Mouse (Mus musculus) hindbrain, embryonic 11.5 days (tissue): ENCODE measurements at regions not wholly inside any gene's neighbourhood (a gene's known extent, or its start where the extent isn't known, plus 50 kb on each side); places are given as distances from the start of the nearest gene placed in this dataset.

ENCODE experiments used
- ATAC-seq: fragments of 200-750 bp; cut with Nextera tagmentation; 2 replicates; pipeline ENCODE4 v1.8.0; 2017; ENCODE audit warnings: mild to moderate bottlenecking, moderate TSS enrichment, moderate library complexity; ENCODE audit not compliant: low FRiP score
- DNase-seq: peaks from one replicate; pipeline ENCODE4 v3.0.0-alpha.2; 2015; ENCODE audit warnings: low spot score
- H3K27ac ChIP-seq: fragments of 300-500 bp; sonication (generic); 2 replicates; pipeline ENCODE4 v1.5.1; 2014; ENCODE audit warnings: mild to moderate bottlenecking, low read depth, low read length
- H3K27me3 ChIP-seq: fragments of 300-500 bp; sonication (generic); 2 replicates; pipeline ENCODE4 v1.6.1; 2014; ENCODE audit warnings: mild to moderate bottlenecking, low read length, moderate library complexity, mixed read lengths; ENCODE audit not compliant: control insufficient read depth, insufficient read depth
- H3K36me3 ChIP-seq: fragments of 300-500 bp; sonication (generic); 2 replicates; pipeline ENCODE4 v1.6.1; 2014; ENCODE audit warnings: mild to moderate bottlenecking, low read length, moderate library complexity, mixed read lengths; ENCODE audit not compliant: control insufficient read depth, insufficient read depth
- H3K4me1 ChIP-seq: fragments of 300-500 bp; sonication (generic); replicated peaks from 2 replicates; pipeline ENCODE4 v1.6.1; 2014; ENCODE audit warnings: low read length, mixed read lengths; ENCODE audit not compliant: control insufficient read depth, insufficient read depth
- H3K4me2 ChIP-seq: fragments of 300-500 bp; sonication (generic); replicated peaks from 2 replicates; pipeline ENCODE4 v1.6.1; 2014; ENCODE audit warnings: mild to moderate bottlenecking, low read depth, low read length
- H3K4me3 ChIP-seq: fragments of 300-500 bp; sonication (generic); 2 replicates; pipeline ENCODE4 v1.5.1; 2014; ENCODE audit warnings: low read depth, low read length
- H3K9ac ChIP-seq: fragments of 300-500 bp; sonication (generic); 2 replicates; pipeline ENCODE4 v1.6.1; 2014; ENCODE audit warnings: low read depth, low read length
- H3K9me3 ChIP-seq: fragments of 300-500 bp; sonication (generic); 2 replicates; pipeline ENCODE4 v1.6.1; 2016; ENCODE audit warnings: low read length; ENCODE audit not compliant: control insufficient read depth
- WGBS: fragments of 180-500 bp; shearing (Covaris S2); extraction: QIAGEN DNeasy Blood & Tissue Kit; methylation state at CpG from one replicate; pipeline ENCODE4 v1.1.7; 2014; 5-methylcytosine and 5-hydroxymethylcytosine counted together

DNA sequence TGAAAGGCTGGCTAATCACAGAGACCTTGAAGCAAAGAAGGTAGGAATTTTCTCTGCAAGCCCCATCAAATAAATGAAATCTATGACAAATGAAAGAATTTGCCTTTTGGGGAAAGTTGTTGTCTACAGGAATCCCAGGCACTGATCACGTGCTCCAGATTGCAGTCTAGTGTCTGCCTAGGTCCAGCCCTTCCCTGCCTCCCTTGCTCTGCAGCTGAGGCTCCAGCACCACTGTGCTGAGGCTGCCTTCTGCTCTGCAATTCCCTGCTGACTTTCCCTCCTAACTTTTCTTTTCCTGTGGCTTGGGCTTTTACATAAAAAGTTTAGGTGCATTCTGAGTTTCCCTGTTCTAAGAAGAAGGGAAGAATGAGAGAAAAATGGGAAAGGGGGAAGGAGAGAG lies 653.6 kb downstream of the Bcl11a start:
- no peak overlapping the region for H3K4me2 ChIP-seq
- WGBS: 5% methylated on average over 1 of the region's 1 CpGs

DNA sequence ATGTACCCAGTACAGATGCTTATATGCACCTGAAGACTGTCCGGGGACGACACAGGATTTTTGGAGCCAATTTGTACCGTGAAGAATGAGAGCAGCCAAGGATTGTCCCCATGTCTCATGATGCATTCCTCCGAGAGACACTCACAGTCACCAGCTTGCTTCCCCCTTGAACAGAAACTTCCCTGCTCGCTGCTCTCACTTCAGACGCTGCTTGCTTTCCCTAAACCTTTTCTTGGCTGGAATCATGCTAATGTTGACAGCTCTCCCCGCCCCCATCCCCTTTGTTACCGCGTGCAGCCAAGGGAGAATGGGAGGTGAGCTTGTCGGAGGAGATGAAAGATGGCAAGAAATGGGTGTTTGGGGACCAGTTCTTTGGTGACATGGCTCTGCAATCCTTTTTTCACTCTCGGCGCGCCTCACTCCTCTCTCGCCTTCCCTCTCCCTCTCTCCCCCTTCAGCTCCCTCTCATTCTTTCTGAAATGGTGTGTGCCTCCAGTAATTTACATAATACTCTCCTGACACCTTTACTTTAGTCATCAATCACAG lies 661.9 kb downstream of the Bcl11a start:
- 3% methylated on average over 14 of the region's 14 CpGs for WGBS
- DNase-seq (peak; percentile 70), ATAC-seq (peak; percentile 76)
- no peaks in the 10 kb centered on the region for H3K27me3 ChIP-seq
- H3K4me3 ChIP-seq: peak overlapping the region; percentile 19
- H3K9ac ChIP-seq: peak overlapping the region; percentile 40; the same call in 1 of the 2 replicates
- H3K9me3 ChIP-seq: no peaks in the 10 kb centered on the region
- no peaks in the 10 kb centered on the region for H3K36me3 ChIP-seq
- H3K27ac ChIP-seq: peak overlapping the region; percentile 48; the same call in 1 of the 2 replicates
- peak overlapping the region; percentile 38 for H3K4me2 ChIP-seq
- H3K4me1 ChIP-seq: no peaks in the 10 kb centered on the region

More for the DNA sequence above, 653.6 kb downstream of the Bcl11a start:
- no peak for ATAC-seq
- no peaks in the 10 kb centered on the region for H3K9me3 ChIP-seq
- no peaks in the 10 kb centered on the region for H3K4me1 ChIP-seq
- no peak overlapping the region for H3K4me3 ChIP-seq
- no peak overlapping the region for H3K27ac ChIP-seq
- H3K36me3 ChIP-seq: no peaks in the 10 kb centered on the region
- no peak overlapping the region for H3K9ac ChIP-seq
- no peaks in the 10 kb centered on the region for H3K27me3 ChIP-seq
- no peak for DNase-seq

DNA sequence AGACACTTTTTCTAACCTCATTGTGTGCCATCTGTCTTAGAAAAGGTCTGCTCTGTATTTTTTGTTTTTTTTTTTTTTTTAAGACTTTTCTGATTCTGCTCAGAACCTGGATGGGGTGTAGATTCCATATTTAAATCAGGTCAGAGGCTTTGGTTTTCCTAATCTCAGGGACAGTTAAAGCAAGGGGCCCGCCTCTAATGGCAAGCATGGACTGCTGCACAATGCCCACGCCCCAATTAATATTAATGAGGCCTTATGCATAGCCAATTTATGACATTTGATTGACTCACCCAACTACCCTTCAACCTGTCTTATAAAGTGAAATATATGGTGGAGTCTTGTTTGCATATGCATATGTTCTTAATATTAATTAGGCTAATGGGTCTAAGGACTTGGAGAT lies 662.6 kb downstream of the Bcl11a start:
- H3K9ac ChIP-seq: no peak overlapping the region
- ATAC-seq: peak; percentile 61
- H3K4me2 ChIP-seq: no peak overlapping the region
- H3K36me3 ChIP-seq: no peaks in the 10 kb centered on the region
- no peak overlapping the region for H3K4me3 ChIP-seq
- H3K9me3 ChIP-seq: no peaks in the 10 kb centered on the region
- peak; percentile 25 for DNase-seq
- no peaks in the 10 kb centered on the region for H3K27me3 ChIP-seq
- WGBS: 21% methylated on average over 2 of the region's 2 CpGs
- 0 out of 2 replicates have a peak overlapping the region, but pooled peaks have one; percentile 13 for H3K27ac ChIP-seq
- no peaks in the 10 kb centered on the region for H3K4me1 ChIP-seq

DNA sequence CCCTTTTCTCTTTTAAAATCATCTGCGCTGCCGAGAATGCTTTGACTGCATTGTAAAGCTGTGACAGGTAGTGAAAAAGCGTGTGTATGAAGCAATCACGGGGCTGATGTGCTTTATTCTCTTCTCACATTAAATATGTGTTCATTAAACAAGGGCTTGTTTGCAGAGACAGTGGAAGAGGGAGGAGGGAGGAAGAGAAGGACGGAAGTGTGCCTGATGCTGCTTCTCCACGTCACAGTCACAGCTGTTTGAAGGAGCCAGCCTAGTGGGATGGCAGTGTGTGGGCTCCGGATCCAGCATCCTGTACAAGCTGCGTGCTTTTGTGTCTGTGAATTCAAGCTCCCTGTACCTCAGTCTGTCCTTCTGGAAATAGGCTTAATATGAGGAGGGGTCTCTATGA lies 664.7 kb downstream of the Bcl11a start:
- no peaks in the 10 kb centered on the region for H3K27me3 ChIP-seq
- no peak overlapping the region for H3K9ac ChIP-seq
- H3K9me3 ChIP-seq: no peaks in the 10 kb centered on the region
- no peak for ATAC-seq
- no peak overlapping the region for H3K4me3 ChIP-seq
- WGBS: 47% methylated on average over 8 of the region's 8 CpGs
- H3K4me2 ChIP-seq: no peak overlapping the region
- H3K4me1 ChIP-seq: no peaks in the 10 kb centered on the region
- H3K27ac ChIP-seq: no peak overlapping the region
- no peaks in the 10 kb centered on the region for H3K36me3 ChIP-seq
- no peak for DNase-seq

DNA sequence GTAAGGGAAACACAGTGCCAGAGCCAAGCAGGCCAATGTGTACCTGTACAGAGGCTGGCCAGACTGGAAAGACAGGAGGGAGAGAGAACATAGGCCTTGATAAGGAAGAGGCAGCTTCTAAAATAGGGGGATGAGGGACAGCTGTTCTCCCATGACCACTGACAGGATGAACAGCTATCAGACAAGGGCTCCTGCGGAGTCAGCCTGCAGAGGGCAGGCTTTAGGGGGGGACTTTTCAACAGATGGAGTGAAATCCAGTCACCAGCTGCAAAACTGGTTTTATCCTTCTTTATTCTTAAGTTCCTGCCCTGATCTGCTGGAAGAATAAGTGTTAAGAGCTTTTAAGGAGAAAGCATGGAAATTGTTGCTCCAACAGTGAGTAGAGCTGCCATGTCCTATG lies 665.6 kb downstream of the Bcl11a start:
- no peaks in the 10 kb centered on the region for H3K36me3 ChIP-seq
- H3K4me2 ChIP-seq: no peak overlapping the region
- no peak for ATAC-seq
- H3K9ac ChIP-seq: no peak overlapping the region
- H3K4me3 ChIP-seq: no peak overlapping the region
- no peaks in the 10 kb centered on the region for H3K9me3 ChIP-seq
- DNase-seq: no peak
- H3K4me1 ChIP-seq: no peaks in the 10 kb centered on the region
- no peak overlapping the region for H3K27ac ChIP-seq
- no peaks in the 10 kb centered on the region for H3K27me3 ChIP-seq
- WGBS: 50% methylated on average over 1 of the region's 1 CpGs

- ATAC-seq (no peak), DNase-seq (no peak)
- Histone ChIP-seq H3K9ac (no peak overlapping the region), H3K4me1 (no peaks in the 10 kb centered on the region), H3K27ac (no peak overlapping the region), H3K27me3 (no peaks in the 10 kb centered on the region), H3K4me2 (no peak overlapping the region), H3K9me3 (no peaks in the 10 kb centered on the region), H3K36me3 (no peaks in the 10 kb centered on the region), H3K4me3 (no peak overlapping the region)
- WGBS: 75% methylated on average over 4 of the region's 4 CpGs
These were observed 668.0 kb downstream of the Bcl11a start for GRCm38 (mm10) chr11:24745841-24746240.

GRCm38 (mm10) chr11:24750144-24750779 lies 672.4 kb downstream of the Bcl11a start:
- no peaks in the 10 kb centered on the region for H3K27me3 ChIP-seq
- H3K9ac ChIP-seq: no peak overlapping the region
- DNase-seq: no peak
- no peak overlapping the region for H3K4me2 ChIP-seq
- WGBS: 83% methylated on average over 7 of the region's 7 CpGs
- H3K27ac ChIP-seq: no peak overlapping the region
- no peaks in the 10 kb centered on the region for H3K9me3 ChIP-seq
- no peak overlapping the region for H3K4me3 ChIP-seq
- H3K4me1 ChIP-seq: no peaks in the 10 kb centered on the region
- no peak for ATAC-seq
- H3K36me3 ChIP-seq: no peaks in the 10 kb centered on the region

DNA sequence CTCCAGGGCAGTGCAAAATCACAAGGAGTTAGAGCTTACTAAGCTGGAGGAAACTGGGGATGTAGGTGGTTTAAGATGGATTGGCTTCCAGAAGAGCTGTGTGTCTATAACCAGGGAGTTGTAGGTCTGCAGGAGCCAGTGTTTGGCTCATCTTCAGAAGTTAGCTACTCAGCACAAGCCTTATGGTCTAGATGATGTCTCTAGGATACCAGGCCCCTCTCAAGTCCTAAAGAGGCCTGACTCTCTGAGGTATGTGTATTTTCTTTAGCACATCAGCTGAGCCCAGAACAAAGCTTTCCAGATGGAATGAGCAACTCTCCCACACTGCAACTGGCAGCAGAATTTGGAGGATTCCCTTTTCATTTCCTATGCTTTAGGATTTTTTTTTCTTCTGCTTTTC lies 680.3 kb downstream of the Bcl11a start:
- Histone ChIP-seq H3K9me3 (no peaks in the 10 kb centered on the region), H3K27me3 (no peaks in the 10 kb centered on the region), H3K9ac (no peak overlapping the region), H3K4me1 (no peaks in the 10 kb centered on the region), H3K4me2 (no peak overlapping the region), H3K4me3 (no peak overlapping the region), H3K36me3 (no peaks in the 10 kb centered on the region), H3K27ac (no peak overlapping the region)
- DNase-seq (no peak), ATAC-seq (no peak)

DNA sequence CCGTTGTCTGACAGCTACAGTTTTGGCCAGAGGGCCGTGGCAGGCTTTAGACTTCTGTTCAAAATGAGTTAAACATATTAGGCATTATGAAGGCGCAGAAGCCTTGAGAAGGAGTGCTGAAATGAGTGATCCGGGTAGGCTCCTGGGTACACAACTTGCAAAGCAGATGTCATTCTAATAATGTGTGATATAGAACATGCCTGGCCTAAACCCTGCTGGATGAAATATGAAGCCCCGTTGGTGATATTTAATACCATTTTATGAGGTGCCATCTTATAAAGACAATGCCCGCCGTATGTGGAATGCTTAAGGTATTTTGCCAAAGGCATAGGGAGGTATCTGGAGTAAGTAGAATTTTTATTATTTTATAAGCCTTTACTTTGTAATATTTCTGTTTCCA lies 705.6 kb downstream of the Bcl11a start:
- DNase-seq (no peak), ATAC-seq (no peak)
- Histone ChIP-seq H3K36me3 (no peaks in the 10 kb centered on the region), H3K9ac (no peak overlapping the region), H3K27ac (no peak overlapping the region), H3K4me1 (no peaks in the 10 kb centered on the region), H3K27me3 (no peaks in the 10 kb centered on the region), H3K9me3 (no peaks in the 10 kb centered on the region), H3K4me2 (no peak overlapping the region), H3K4me3 (no peak overlapping the region)
- WGBS: 85% methylated on average over 7 of the region's 7 CpGs
